Mouse (Mus musculus) left cerebral cortex, adult 11 months (tissue): Measurements from ENCODE around the gene Dld.

Source experiments
- DNase-seq: peaks from one replicate; pipeline ENCODE4 v3.0.0; 2022; ENCODE audit warnings: low spot score

The Dld gene

DNA sequence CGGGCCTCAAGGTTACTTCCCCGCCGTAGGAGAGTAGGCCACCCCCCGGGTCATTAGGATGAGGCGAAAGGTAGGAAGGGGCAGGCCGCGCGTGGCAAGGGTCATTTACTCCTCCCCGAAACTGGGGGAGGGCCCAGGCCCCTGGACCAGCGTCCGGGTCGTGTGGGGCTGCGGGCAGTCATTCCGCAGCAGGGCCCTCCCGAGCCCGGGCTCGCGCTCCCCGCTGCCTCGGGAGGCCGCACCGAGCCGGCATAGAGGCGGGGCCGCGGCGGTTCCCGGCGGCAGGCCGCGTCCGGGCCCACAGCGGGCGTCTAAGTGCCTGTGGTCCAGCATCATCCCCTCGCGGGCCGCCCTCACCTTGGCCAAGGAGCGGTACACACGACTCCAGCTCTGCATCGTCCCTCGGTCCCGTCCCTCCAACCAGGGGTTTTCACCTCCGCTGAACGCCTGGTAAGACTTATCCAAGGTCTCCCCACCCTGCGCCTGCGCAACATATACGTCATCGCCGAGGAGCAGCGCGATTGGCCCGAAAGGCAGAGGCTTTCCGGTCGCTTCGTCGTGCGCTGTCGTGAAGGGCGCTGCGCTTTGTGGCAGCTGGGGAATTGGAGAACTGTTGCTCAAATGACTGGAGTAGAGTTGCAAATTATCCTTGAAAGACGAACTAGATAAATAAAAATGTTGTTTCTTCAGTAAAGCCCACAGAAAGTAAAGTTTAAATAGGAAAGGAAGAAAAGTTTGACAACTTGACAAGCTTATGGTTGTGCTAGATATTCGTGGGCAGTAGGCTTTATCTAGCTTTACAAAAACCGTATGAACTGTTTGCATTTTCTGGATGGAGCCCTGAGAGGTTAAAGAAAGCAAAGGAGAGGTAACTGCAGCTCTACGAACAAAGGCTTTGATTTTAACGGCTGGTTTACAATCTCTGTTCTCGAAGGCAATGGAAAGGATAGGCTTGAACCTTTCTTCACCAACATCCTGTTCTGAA lies at the start of gene Dld:
TSS of gene Dld (minus strand) at position 510 of the 985 bp plus-strand sequence.
- DNase-seq = peak; percentile 89

DNA sequence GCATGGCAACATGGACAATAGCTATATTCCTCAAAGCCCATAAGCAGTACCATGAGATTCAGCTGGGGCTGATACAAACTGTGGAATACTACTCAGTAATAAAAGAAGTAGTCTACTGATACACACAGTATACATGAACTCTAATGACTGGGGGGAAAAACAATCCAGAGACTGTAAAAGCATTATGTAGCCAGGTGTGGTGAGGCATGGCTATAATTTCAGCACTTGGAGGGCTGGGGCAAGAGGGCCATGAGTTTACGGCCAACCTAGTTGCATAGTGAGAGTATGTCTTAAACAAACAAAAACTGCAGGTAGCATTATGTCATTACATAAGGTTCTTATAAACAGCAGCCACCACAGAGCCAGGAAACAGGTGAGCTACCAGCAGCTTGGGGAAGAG lies 49.6 kb upstream of the Dld start:
- no peak for DNase-seq

DNA sequence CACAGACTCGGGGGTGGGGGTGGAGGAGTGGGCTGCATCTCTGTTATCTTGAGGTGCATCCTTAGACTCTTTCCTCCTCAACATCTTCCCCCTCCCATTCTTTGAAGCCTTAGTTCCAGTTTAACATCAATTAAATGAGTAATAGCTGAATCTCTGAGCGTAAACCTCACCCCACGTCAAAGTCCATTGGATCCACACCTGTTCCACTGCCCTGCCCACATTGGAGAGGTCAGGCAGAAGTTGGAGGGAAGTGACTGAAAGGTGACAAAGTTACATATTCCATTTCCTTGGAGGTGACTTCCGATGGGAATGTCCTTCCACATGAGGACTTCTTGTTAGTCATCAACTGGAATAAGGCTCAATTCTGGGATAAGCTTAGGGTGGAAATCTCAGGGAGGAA lies 46.5 kb upstream of the Dld start:
- DNase-seq = no peak

DNA sequence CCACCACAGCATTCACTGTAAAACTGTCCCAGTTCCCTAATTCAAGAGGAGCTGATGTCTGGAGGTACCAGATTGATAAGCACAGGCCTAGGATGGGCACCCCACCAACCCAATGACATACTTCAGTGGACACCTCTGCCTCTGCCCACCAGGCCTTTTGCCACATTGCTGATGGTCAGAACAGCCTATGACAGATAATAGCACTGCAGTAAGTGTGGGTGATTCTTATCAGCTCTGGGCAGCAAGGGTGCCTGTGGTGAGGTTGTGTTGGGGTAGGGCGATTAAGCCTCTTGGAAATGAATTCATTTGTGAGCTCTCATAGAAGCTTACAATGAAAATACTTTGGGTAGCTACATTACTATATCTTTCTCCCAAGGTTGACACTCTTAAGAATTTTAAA lies 44.6 kb upstream of the Dld start:
- no peak for DNase-seq

DNA sequence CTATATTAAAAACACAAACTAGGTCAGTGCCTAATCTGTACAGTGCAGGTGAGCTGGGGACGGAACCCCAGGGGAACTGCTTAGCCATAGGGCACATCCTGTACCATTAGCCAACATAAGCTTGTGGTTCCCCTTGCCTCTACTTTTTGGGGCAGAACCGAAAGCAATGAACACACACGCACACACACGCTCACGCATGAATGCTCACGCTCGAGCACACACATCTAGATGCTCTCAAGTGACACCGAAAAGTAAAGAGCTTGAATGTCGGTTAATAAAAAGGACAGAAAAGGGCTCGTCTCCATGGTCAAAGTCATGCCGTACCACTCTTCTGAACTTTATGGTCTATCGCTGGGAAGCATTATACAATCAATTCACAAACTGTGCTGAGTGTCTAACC lies 40.4 kb upstream of the Dld start:
- no peak for DNase-seq

DNA sequence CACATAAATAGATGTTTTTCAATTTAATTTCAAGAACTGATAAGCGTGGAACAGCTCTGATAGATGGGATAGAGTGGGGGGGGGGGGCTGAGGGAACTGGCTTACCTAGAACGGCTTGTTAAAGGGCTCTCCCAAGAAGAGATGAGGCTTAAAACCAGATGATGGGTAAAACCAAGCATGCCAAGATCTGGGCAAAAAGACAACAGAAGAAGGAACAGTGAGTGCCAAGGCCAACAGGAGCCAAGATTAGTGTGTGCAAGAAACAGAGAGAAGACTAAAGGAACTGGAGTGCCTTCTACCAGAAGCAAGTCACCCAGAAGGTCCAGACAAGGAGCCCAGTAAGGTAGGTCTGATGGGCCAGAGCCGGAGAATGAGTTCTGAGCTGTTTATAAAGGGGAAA lies 39.3 kb upstream of the Dld start, which contains the start of gene Slc26a3:
TSS of gene Slc26a3 (plus strand) at position 301 of the 400 bp plus-strand sequence.
- DNase-seq = no peak

DNA sequence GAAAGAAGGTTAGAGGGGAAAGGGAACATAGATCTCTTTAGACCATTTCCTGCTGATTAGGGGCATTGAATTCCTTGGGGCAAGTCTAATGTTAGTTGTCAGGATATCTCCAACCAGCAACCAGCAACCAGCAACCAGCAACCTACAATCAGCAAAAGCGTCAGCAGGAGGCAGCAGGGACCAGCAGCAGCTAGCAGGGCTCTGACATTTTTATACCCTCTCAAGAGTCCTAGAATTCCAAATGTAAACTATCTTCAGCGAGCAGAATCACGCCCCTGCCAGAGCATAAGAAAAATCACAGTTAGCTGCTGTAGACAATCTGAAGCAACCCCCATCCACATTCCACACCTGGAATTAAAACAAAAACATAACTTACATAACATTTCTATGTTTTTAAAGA lies 36.0 kb upstream of the Dld start:
- no peak for DNase-seq

DNA sequence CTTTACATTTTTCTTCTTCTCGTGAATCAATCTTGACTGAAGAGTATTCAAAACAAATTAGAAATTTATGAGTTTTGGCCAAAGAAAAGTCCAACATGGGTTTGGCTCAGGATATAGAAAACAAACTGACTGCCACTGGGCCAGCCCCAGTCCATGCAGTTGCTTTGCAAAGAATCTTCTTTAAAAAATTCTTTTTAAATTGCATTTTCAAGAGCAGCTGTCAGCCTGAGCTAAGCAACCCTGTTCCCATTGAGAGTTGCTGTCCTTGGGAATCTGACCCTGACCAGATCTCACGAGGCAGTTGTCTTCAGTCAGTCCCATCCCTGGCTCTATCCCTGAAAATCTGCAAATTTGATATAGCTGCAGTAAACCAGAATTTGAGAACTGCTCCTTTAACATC lies 31.2 kb upstream of the Dld start:
- DNase-seq = no peak

DNA sequence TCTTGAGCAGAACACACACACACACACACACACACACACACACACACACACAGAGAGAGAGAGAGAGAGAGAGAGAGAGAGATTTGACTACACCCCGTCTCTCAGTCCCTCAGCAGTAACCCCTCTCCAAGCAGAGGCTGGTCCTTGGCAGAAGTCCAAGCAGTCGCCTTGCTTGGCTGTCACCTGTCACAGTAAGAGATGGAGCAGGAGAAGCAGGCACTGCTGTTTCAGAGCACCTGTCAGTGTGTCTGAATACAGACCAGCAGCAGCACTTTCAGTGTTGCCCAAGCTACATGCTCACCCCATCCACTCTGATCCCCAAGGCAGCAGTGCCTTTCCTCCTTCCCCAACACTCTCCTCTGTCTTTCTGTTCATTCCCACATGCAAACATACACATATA lies 29.6 kb upstream of the Dld start:
- no peak for DNase-seq

DNA sequence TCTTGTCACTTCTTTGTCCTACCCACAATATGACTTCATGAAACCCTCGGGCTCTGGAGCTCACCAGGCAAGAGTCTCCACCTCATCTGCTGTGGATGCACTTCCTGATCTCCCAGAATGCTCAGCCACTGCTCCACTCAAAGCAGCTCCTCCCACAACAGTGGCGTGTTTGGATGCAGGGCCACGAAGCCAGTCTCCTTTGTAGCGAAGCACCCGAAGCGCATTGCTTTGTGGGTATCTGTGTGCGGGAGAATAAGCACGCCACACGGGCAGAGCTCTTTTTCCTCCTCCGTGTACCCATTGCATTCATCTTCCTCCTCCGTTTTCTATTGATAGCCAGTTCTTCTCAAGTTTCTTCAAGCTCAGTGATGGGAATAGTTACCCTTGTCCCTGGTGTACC lies 26.0 kb upstream of the Dld start:
- no peak for DNase-seq

DNA sequence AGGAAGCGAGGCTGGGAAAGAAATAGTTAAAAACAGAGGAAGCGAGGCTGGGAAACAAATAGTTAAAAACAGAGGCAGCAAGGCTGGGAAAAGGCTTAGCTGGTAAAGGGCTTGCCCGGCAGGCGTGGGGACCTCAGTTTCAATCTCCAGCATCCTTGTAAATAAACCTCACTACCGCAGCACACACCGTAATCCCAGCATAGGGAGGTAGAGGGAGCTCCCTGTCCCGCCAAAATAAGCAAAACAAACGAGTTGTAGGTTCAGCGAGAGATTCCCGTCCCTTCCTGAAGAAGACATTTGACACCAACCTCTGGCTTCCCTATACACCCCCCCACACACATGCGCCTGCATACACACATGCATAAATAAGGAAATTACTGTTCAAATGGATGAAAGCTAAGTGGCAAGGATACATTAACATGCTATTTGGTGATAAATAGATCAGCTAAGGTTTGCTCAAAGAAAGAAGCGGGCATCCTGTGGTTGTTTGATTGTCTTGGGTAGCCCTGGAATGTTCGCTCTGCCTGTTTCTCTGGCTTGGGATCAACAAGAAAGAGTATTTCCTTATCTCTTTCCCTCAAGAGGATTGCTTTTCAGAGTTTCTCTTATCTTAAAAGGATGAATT lies 25.2 kb upstream of the Dld start:
- DNase-seq = no peak

DNA sequence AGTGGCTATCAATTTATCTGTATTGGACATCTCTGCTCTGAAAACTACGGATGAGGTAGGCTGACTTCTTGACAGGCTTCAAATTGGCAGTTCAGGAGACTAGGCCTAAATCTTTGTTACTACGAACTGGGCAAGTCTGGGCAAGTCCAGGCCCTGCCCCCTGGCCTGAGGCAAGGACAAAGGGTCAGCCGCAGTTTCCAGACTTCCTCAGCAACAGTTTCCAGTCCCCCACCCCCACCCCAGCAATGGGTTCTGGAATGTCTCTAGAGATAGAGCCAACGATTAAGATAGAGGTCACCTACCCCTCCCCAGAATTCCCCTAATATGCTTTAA lies 24.0 kb upstream of the Dld start:
- DNase-seq = no peak

DNA sequence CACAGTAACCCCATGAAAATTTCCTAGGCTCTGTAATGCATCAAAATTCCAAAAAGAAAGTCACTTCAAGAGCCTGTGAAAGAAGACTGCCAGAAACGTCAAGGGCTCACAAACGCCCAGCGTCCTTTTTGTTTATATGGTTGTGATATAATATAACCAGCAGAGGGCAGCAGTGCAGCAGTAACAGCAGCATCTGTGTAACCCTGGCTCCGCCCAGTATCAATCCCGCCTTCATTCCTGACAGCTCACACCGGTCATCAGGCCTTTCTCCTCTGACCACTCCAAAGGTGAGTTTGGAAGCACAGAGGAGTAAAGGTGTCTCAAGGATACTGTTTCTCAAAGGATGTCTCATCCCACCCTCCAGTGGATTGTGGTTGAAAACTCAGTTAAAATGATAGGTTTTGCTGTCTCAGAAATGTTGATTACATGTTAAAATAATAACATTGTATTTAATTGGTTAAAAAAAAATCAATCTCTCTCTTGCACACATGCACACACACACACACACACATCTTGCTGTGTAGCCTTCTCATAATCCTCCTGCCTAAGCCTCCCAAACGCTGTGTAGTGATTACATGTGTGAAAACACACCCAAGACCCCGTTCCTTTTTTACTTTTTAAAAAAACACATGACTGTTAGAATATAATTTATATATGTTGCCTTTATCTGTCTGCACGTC lies 23.5 kb upstream of the Dld start:
- peak; percentile 29 for DNase-seq

DNA sequence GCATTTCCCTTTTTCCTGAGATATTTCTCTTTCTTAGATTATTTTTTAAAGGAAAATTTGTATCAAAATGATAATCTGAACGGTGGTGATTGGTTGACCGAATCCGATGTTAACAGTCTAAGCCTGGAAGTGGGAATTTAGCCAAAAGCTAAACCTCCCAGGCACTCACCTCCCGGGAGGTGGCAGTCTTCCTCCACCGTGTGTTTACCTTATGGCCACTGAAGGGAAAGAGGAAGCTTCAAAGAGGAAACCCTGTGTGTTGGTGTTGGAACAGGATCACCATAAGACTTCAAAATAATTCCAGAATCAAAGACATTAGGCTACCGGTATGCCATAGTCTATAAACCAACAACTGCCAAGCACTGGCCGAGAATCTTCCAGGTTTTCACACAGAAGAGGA lies 18.4 kb upstream of the Dld start:
- no peak for DNase-seq

DNA sequence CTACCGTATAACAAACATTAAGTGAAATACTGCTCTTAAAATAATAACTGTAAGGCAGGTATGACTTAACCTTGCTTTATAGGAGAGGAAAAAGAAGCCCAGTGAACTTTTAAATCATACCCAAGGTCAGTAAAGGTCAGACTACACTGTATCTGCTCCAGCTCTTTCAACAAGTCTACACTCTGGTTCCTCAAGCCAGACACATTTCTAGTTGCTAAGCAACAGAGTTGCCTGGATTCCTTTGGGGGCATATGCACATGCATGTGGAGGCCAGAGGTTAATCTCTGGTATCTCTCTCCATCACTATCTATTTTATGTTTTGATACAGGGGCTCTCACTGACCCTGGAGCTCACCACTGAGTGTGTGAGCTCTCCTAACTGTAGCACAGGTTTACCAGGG lies 17.9 kb upstream of the Dld start:
- DNase-seq = no peak

DNA sequence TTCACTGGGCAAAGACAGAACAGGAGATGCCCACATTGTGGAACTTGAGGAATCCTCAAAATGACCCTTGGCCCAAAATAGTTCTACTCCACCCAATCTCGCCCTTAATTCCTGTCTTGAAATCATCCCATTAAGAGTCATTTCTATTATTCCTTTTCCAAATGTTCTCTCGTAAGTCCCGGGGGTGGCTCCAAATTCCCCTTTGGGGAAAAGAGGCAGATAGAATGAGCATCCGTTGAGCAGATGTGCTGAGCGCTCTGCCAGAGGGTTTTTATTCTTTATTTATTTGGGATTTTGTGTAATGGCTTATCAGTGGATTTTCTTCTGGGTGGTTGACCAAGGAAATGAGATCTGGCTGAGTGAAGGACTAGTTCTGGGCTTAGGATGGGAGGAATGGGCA lies 16.5 kb upstream of the Dld start:
- DNase-seq = no peak

DNA sequence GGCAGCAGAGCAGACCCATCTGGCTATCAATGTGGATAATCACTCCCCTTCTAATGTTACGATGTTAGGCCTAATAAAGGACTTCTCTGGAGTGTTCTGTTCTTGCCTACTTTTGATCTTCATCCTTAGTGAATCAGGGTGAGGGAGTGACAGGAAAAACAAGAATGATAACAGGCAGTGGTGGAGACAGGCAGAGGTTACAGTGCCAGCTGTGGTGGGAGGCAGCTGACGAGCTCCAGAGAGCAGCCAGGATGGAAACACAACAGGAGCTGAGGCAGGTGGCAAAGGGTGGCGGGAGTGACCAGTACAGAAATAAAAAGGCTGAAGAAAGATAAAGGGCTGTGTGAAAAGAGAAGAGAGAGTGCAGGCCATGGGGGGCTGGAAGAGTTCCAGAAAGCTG lies 15.2 kb upstream of the Dld start:
- no peak for DNase-seq

DNA sequence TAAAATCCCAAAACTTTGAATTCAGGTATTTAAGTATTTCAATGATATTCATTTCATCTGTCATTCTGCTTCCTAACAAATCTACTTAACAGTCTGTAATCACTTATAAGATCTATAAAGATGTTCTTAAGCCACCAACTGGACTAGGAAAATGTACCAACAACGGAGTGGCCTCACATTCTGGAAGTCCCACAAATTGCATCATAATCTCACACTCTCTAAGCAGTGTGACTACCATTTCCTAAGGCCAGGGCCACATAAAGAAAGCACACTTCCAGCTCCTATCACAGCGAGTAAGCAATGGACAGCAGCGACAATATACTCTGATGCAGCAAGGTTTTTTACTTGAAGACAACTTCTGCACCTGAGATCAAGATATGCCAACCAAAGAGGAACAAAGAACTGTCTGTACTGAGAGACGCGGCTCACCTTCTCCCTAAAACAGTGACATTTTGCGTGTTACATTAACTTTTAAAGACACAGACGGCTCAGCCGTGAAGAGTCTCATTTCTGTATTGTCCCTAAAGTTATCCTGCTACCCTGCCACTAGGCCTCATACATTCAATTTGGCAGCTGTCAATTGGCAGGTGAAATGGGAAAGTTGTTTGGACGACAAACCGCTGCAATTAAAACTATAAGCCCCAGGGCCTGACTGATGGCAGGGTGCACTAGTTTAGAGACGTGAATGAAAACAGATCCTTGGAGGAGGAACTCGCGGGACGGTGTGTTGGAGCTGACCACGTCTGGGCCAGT lies 886 bp downstream of the Dld start:
- no peak for DNase-seq

DNA sequence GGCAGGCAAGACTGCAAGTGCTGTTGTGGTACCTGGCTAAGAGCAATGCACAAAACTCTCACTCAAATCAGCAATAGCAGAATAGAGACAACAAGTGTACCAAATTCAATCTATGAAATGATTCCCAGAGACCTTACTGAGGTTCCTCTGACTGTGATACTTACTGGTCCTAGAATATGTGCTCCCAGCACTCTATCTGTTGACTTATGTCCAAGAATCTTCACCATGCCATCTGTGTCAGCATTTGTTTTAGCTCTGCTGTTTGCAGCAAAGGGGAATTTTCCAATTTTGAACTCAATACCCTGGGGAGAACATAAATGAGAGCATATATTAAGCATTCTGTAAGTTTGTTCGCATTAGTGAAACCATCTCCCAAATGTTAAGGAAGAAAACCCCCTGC lies 18.0 kb downstream of the Dld start:
- DNase-seq = no peak

DNA sequence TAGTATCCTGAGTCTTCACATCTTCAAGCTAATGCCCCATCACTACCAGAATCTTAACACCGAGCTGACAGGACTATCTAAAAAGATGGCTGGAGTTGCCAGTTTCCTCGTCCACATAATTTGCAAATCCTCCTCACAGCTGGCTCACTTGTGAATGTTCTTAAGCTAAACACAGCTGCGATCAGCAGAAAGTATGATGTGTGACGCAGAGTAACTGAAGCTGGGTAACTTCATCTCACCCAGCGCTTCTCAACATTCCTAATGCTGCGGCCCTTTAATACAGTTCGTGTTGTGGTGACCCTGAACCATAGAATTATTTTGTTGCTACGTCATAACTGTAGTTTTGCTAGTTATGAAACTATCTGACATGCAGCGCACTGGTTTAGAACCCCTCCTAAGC lies 24.1 kb downstream of the Dld start:
- no peak for DNase-seq

DNA sequence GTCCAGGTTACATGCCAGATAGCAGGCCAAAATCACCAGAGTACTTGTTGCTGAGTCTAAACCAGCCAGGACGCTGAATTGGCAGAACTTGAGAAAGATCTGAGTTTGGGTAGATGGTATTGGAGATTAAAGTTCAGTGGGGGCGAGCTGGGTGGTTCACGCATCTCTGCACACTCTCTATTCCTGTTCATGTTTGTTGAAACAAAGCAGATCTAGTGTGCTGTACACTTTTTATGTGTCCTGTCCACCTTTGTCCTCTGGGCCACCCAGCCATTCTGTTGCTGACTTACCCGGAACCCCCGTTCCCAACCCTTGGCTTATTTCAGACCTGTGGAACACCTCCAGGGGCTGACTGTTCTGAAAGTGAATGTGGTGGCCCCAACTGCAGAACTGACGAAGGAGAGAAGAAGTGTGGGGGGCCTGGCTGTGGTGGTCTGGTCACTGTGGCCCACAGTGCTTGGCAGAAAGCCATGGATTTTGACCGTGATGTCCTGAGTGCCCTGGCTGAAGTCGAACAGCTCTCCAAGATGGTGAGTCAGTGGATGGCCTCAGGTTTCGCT lies 28.0 kb downstream of the Dld start:
- DNase-seq = no peak

DNA sequence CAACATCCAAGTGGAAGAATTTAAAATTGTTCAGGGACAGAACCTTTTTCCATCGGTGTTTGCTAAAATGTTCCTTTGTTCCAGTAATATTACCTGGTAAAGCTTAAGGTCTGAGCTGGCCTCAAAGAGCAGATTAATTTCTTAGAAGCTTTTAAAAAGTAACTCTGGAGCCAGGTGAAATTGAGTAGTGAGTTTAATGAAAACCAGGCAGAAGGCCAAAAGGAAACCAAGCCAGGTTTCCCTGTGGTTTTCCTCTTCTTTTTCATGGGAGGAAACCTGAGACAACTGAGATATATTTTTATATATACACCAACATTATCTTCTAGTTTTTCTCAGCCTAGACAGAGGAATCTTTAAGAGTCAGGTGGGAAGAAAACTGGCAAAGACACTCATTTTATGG lies 29.7 kb downstream of the Dld start:
- no peak for DNase-seq
